Mouse (Mus musculus) liver, embryonic 15.5 days (tissue): ENCODE results near the gene C530008M17Rik. TPM values are rescaled to one million over a fixed set of nuclear protein-coding genes. Genes with fewer than 3 reads are reported as not detected.
A peak's percentile ranks its signal among the peaks of the same experiment; 100 is the strongest.

Source experiments
- ATAC-seq: fragments of 200-750 bp; cut with Nextera tagmentation; 2 replicates; pipeline ENCODE4 v1.8.0; 2017; ENCODE audit warnings: moderate number of reproducible peaks, mild to moderate bottlenecking, moderate library complexity; ENCODE audit not compliant: insufficient read depth
- H3K27ac ChIP-seq: fragments of 300-500 bp; sonication (generic); replicated peaks from 2 replicates; pipeline ENCODE4 v1.5.1; 2015; ENCODE audit warnings: mild to moderate bottlenecking, inconsistent platforms
- H3K27me3 ChIP-seq: fragments of 300-500 bp; sonication (generic); 2 replicates; pipeline ENCODE4 v1.6.1; 2015; ENCODE audit warnings: mild to moderate bottlenecking, inconsistent platforms
- H3K36me3 ChIP-seq: fragments of 300-500 bp; sonication (generic); replicated peaks from 2 replicates; pipeline ENCODE4 v1.6.1; 2015; ENCODE audit warnings: moderate library complexity, mild to moderate bottlenecking, inconsistent platforms
- H3K4me1 ChIP-seq: fragments of 300-500 bp; sonication (generic); replicated peaks from 2 replicates; pipeline ENCODE4 v1.6.1; 2015; ENCODE audit warnings: inconsistent platforms
- H3K4me2 ChIP-seq: fragments of 300-500 bp; sonication (generic); 2 replicates; pipeline ENCODE4 v1.6.1; 2015; ENCODE audit warnings: moderate library complexity, mild to moderate bottlenecking, inconsistent platforms
- H3K4me3 ChIP-seq: fragments of 300-500 bp; sonication (generic); replicated peaks from 2 replicates; pipeline ENCODE4 v1.5.1; 2015; ENCODE audit warnings: mild to moderate bottlenecking, inconsistent platforms
- H3K9ac ChIP-seq: fragments of 300-500 bp; sonication (generic); 2 replicates; pipeline ENCODE4 v1.6.1; 2015; ENCODE audit warnings: moderate library complexity, mild to moderate bottlenecking, inconsistent platforms
- H3K9me3 ChIP-seq: fragments of 300-500 bp; sonication (generic); replicated peaks from 2 replicates; pipeline ENCODE4 v1.6.1; 2016; ENCODE audit warnings: inconsistent platforms
- WGBS: fragments of 180-500 bp; shearing (Covaris S2); methylation state at CpG from one replicate; pipeline ENCODE4 v1.1.7; 2015; ENCODE audit warnings: mixed read lengths; ENCODE audit not compliant: insufficient replicate concordance; 5-methylcytosine and 5-hydroxymethylcytosine counted together
- polyA plus RNA-seq: library from polyadenylated mRNA; unstranded; fragments of >200 nt; fragmentation: Nextera tagmentation; extraction: Ambion mirVana; gene quantifications from 2 replicates; pipeline ENCODE4 v1.2.1, GENCODE M21; 2015

Gene C530008M17Rik
- polyA plus RNA-seq, 1 experiment from 2014 or later = 7.5 TPM

- Histone ChIP-seq H3K9me3 (no peaks in the 10 kb centered on the region), H3K4me2 (no peak overlapping the region), H3K27me3 (no peaks in the 10 kb centered on the region), H3K4me1 (0 out of 2 replicates have a peak, but pooled peaks cover 6% of the 10 kb centered on the region), H3K36me3 (peaks cover 10% of the 10 kb centered on the region), H3K9ac (no peak overlapping the region), H3K27ac (no peak overlapping the region), H3K4me3 (no peak overlapping the region)
- no peak for ATAC-seq
- WGBS = 79% methylated on average over 8 of the region's 8 CpGs
These were observed 210.5 kb downstream of the C530008M17Rik start for GRCm38 (mm10) chr5:76866819-76867218.

DNA sequence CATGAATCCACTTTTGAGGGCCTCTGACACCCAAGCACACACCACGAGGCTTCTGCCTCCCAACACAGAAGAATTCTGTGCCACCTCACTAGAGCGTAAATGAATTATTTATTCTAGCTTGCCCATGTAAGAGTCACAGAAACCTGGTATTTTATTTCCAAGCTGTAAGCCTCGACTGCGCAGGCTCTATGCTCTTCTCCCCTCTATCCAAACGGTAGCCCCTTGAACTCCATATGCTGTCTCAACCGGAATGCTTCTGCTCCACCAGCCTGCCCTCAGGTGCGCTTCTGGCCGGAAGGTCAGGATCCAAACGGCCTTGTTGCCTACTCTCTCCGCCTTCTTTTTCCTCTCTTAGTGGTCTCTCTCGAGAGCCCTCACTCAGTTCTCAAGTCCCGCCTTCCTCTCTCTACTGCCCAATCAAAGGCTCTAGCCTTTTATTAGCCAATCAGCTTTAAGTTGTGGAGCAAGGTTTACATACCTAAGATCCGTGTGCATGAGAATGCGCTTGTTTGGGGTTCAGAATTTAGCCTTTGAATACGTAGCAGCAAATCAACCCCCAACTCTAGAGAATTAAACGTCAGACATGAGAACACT, 212.5 kb downstream of the C530008M17Rik start:
- Histone ChIP-seq H3K36me3 (peaks cover 14% of the 10 kb centered on the region), H3K27ac (no peak overlapping the region), H3K4me2 (peak overlapping the region; percentile 63), H3K9me3 (no peaks in the 10 kb centered on the region), H3K4me3 (peak overlapping the region; percentile 44), H3K27me3 (no peaks in the 10 kb centered on the region), H3K9ac (peak overlapping the region; percentile 7; the same call in 1 of the 2 replicates), H3K4me1 (0 out of 2 replicates have a peak, but pooled peaks cover 6% of the 10 kb centered on the region)
- 35% methylated on average over 16 of the region's 16 CpGs for WGBS
- ATAC-seq = peak; percentile 57

GRCm38 (mm10) chr5:76869553-76869952, 213.2 kb downstream of the C530008M17Rik start:
- peak overlapping the region; percentile 44 for H3K4me3 ChIP-seq
- WGBS = 44% methylated on average over 6 of the region's 6 CpGs
- ATAC-seq = no peak
- 0 out of 2 replicates have a peak, but pooled peaks cover 6% of the 10 kb centered on the region for H3K4me1 ChIP-seq
- no peak overlapping the region for H3K9ac ChIP-seq
- H3K4me2 ChIP-seq = peak overlapping the region; percentile 63
- peaks cover 19% of the 10 kb centered on the region for H3K36me3 ChIP-seq
- no peaks in the 10 kb centered on the region for H3K27me3 ChIP-seq
- H3K27ac ChIP-seq = no peak overlapping the region
- H3K9me3 ChIP-seq = no peaks in the 10 kb centered on the region

DNA sequence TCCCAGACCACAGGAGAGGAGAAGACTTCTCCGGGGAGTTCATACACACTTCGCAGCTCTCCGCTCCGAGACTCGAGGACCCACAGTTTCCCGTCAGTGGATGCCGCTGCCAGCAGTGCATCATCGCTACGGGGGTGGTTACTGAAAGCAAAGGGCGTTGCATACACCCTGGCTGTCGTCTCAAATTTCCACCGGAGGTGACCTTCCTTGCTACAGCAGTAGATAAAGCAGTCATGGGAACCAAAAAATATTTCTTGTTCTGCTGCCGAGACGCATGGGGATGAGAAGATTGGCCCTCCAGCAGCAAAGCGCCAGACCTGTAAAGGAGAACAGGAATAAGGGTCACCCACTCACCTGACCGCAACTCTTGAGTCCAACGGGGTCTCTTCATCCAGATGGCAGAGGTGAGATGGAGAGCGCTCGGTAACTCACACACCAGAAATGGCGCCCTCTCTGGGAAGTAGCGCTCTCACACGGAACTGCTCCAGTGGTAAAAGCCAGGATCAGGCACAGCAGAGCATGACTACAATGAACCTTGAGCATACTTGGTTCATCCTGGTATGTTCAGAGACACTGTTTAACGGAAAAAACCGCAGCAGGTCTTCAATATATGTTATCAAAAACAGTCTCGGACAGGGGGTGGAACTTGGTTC, 219.9 kb downstream of the C530008M17Rik start:
- no peaks in the 10 kb centered on the region for H3K9me3 ChIP-seq
- no peak overlapping the region for H3K27ac ChIP-seq
- H3K4me3 ChIP-seq = no peak overlapping the region
- no peak for ATAC-seq
- H3K4me1 ChIP-seq = no peaks in the 10 kb centered on the region
- H3K27me3 ChIP-seq = no peaks in the 10 kb centered on the region
- H3K4me2 ChIP-seq = no peak overlapping the region
- H3K9ac ChIP-seq = no peak overlapping the region
- 88% methylated on average over 25 of the region's 25 CpGs for WGBS
- H3K36me3 ChIP-seq = peaks cover 30% of the 10 kb centered on the region

DNA sequence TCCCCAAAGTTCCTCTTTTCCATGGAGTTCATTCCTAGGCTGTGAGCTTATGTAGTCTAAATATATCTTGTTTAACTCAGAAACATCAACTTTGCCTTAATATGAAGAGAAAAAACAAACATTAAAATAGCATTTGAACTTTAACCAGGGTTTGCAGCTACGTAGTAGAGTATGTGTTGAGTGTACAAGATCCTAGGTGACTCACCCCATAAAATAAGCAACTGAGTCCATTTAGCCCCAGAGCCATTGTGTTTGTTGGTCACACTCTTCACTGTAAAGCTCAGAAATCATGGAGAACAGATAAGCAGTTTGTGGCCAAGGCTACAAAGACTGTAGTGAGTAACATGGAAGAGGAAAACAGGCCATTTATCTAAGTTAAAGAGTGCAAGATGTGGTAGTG, 227.8 kb downstream of the C530008M17Rik start:
- 78% methylated on average over 1 of the region's 1 CpGs for WGBS
- H3K36me3 ChIP-seq = peaks cover 36% of the 10 kb centered on the region
- ATAC-seq = no peak

GRCm38 (mm10) chr5:76887011-76887410, 230.7 kb downstream of the C530008M17Rik start:
- Histone ChIP-seq H3K27me3 (no peaks in the 10 kb centered on the region), H3K36me3 (peaks cover 35% of the 10 kb centered on the region), H3K4me2 (no peak overlapping the region), H3K4me1 (no peaks in the 10 kb centered on the region), H3K9me3 (no peaks in the 10 kb centered on the region), H3K27ac (no peak overlapping the region), H3K9ac (no peak overlapping the region), H3K4me3 (no peak overlapping the region)
- 82% methylated on average over 2 of the region's 2 CpGs for WGBS
- no peak for ATAC-seq

More for the DNA sequence above, 227.8 kb downstream of the C530008M17Rik start:
- no peak overlapping the region for H3K4me3 ChIP-seq
- H3K27ac ChIP-seq = no peak overlapping the region
- no peak overlapping the region for H3K9ac ChIP-seq
- no peaks in the 10 kb centered on the region for H3K9me3 ChIP-seq
- H3K4me2 ChIP-seq = no peak overlapping the region
- H3K4me1 ChIP-seq = no peaks in the 10 kb centered on the region
- H3K27me3 ChIP-seq = no peaks in the 10 kb centered on the region

GRCm38 (mm10) chr5:76892608-76893007, 236.3 kb downstream of the C530008M17Rik start:
- Histone ChIP-seq H3K36me3 (peaks cover 15% of the 10 kb centered on the region; the same call in 1 of the 2 replicates), H3K27me3 (no peaks in the 10 kb centered on the region), H3K4me3 (no peak overlapping the region), H3K27ac (no peak overlapping the region), H3K4me2 (no peak overlapping the region), H3K4me1 (no peaks in the 10 kb centered on the region), H3K9ac (no peak overlapping the region), H3K9me3 (no peaks in the 10 kb centered on the region)
- ATAC-seq = no peak
- 44% methylated on average over 2 of the region's 2 CpGs for WGBS

- 69% methylated on average over 2 of the region's 2 CpGs for WGBS
- no peak overlapping the region for H3K27ac ChIP-seq
- peaks cover 15% of the 10 kb centered on the region; the same call in 1 of the 2 replicates for H3K36me3 ChIP-seq
- no peaks in the 10 kb centered on the region for H3K4me1 ChIP-seq
- H3K4me2 ChIP-seq = no peak overlapping the region
- no peaks in the 10 kb centered on the region for H3K9me3 ChIP-seq
- ATAC-seq = no peak
- no peaks in the 10 kb centered on the region for H3K27me3 ChIP-seq
- H3K9ac ChIP-seq = no peak overlapping the region
- no peak overlapping the region for H3K4me3 ChIP-seq
These were observed 236.8 kb downstream of the C530008M17Rik start for GRCm38 (mm10) chr5:76893084-76893483.

- no peak for ATAC-seq
- Histone ChIP-seq H3K4me2 (no peak overlapping the region), H3K9ac (no peak overlapping the region), H3K27me3 (no peaks in the 10 kb centered on the region), H3K27ac (no peak overlapping the region), H3K4me3 (no peak overlapping the region), H3K4me1 (peaks cover 27% of the 10 kb centered on the region), H3K9me3 (no peaks in the 10 kb centered on the region), H3K36me3 (0 out of 2 replicates have a peak, but pooled peaks cover 7% of the 10 kb centered on the region)
- 37% methylated on average over 4 of the region's 4 CpGs for WGBS
These were observed 245.8 kb downstream of the C530008M17Rik start for GRCm38 (mm10) chr5:76902131-76902530.

- H3K4me1 ChIP-seq = peaks cover 27% of the 10 kb centered on the region
- under 1% methylated on average over 19 of the region's 19 CpGs for WGBS
- peak overlapping the region; percentile 85 for H3K27ac ChIP-seq
- H3K27me3 ChIP-seq = no peaks in the 10 kb centered on the region
- H3K4me2 ChIP-seq = peak overlapping the region; percentile 82
- H3K36me3 ChIP-seq = peaks cover 5% of the 10 kb centered on the region; the same call in 1 of the 2 replicates
- peak; percentile 61 for ATAC-seq
- peak overlapping the region; percentile 72 for H3K9ac ChIP-seq
- peak overlapping the region; percentile 76 for H3K4me3 ChIP-seq
- H3K9me3 ChIP-seq = no peaks in the 10 kb centered on the region
These were observed 248.5 kb downstream of the C530008M17Rik start for GRCm38 (mm10) chr5:76904713-76905404.
